Mouse (Mus musculus): ENCODE measurements around the gene Lias. TPM values are rescaled to one million over a fixed set of nuclear protein-coding genes. Genes with fewer than 3 reads are reported as not detected.

Lias gene
- polyA plus RNA-seq, 1 experiment from 2014 or later, result 51.7 TPM

GRCm38 (mm10) chr5:65387008-65387867, 4.1 kb upstream of the Lias start:
- 65% methylated on average over 6 of the region's 6 CpGs for WGBS (ENCODE audit: insufficient replicate concordance)
- Histone ChIP-seq H3K27ac (peak overlapping the region; percentile 51; the same call in 1 of the 2 replicates), H3K4me3 (no peak overlapping the region), H3K36me3 (peaks cover 39% of the 10 kb centered on the region), H3K4me2 (no peak overlapping the region), H3K9me3 (replicated peaks) (no peaks in the 10 kb centered on the region), H3K27me3 (replicated peaks) (no peaks in the 10 kb centered on the region), H3K9ac (peak overlapping the region; percentile 24; the same call in 1 of the 2 replicates), H3K4me1 (peaks cover 32% of the 10 kb centered on the region)
- ATAC-seq, result no peak

GRCm38 (mm10) chr5:65391753-65392152, 456 bp downstream of the Lias start:
- 3% methylated on average over 12 of the region's 12 CpGs for WGBS (ENCODE audit: insufficient replicate concordance)
- no peaks in the 10 kb centered on the region for H3K9me3 ChIP-seq (replicated peaks)
- H3K27me3 ChIP-seq (replicated peaks), result no peaks in the 10 kb centered on the region
- peak overlapping the region; percentile 85 for H3K4me2 ChIP-seq
- peak overlapping the region; percentile 87 for H3K4me3 ChIP-seq
- peak; percentile 57; the same call in 1 of the 2 replicates for ATAC-seq
- peak overlapping the region; percentile 84 for H3K9ac ChIP-seq
- peak overlapping the region; percentile 87 for H3K27ac ChIP-seq
- peaks cover 41% of the 10 kb centered on the region for H3K4me1 ChIP-seq
- peaks cover 68% of the 10 kb centered on the region for H3K36me3 ChIP-seq

GRCm38 (mm10) chr5:65394425-65394824, 3.1 kb downstream of the Lias start:
- Histone ChIP-seq H3K27me3 (replicated peaks) (no peaks in the 10 kb centered on the region), H3K9me3 (replicated peaks) (no peaks in the 10 kb centered on the region), H3K4me2 (no peak overlapping the region), H3K9ac (no peak overlapping the region), H3K36me3 (peaks cover 68% of the 10 kb centered on the region), H3K4me1 (peaks cover 22% of the 10 kb centered on the region), H3K27ac (no peak overlapping the region), H3K4me3 (no peak overlapping the region)
- 81% methylated on average over 7 of the region's 7 CpGs for WGBS (ENCODE audit: insufficient replicate concordance)
- no peak for ATAC-seq

- Histone ChIP-seq H3K4me1 (no peaks in the 10 kb centered on the region), H3K9ac (no peak overlapping the region), H3K4me3 (no peak overlapping the region), H3K9me3 (replicated peaks) (no peaks in the 10 kb centered on the region), H3K27me3 (replicated peaks) (no peaks in the 10 kb centered on the region), H3K36me3 (peaks cover 94% of the 10 kb centered on the region), H3K27ac (no peak overlapping the region), H3K4me2 (no peak overlapping the region)
- 32% methylated on average over 2 of the region's 2 CpGs for WGBS (ENCODE audit: insufficient replicate concordance)
- peak; percentile 63; the same call in 1 of the 2 replicates for ATAC-seq
Measured at GRCm38 (mm10) chr5:65401251-65401994, 10.1 kb downstream of the Lias start.

GRCm38 (mm10) chr5:65407989-65408388, 16.7 kb downstream of the Lias start:
- Histone ChIP-seq H3K9me3 (replicated peaks) (no peaks in the 10 kb centered on the region), H3K4me2 (no peak overlapping the region), H3K4me3 (no peak overlapping the region), H3K36me3 (peaks cover 81% of the 10 kb centered on the region), H3K4me1 (no peaks in the 10 kb centered on the region), H3K9ac (no peak overlapping the region), H3K27me3 (replicated peaks) (no peaks in the 10 kb centered on the region), H3K27ac (no peak overlapping the region)
- WGBS (ENCODE audit: insufficient replicate concordance), result 82% methylated on average over 12 of the region's 12 CpGs
- no peak for ATAC-seq

GRCm38 (mm10) chr5:65415653-65416458, 24.6 kb downstream of the Lias start:
- Histone ChIP-seq H3K9ac (peak overlapping the region; percentile 62), H3K36me3 (peaks cover 21% of the 10 kb centered on the region), H3K27ac (peak overlapping the region; percentile 91), H3K4me3 (peak overlapping the region; percentile 31), H3K9me3 (replicated peaks) (no peaks in the 10 kb centered on the region), H3K27me3 (replicated peaks) (no peaks in the 10 kb centered on the region), H3K4me1 (peaks cover 43% of the 10 kb centered on the region), H3K4me2 (peak overlapping the region; percentile 70)
- 24% methylated on average over 26 of the region's 26 CpGs for WGBS (ENCODE audit: insufficient replicate concordance)
- peak; percentile 96 for ATAC-seq

DNA sequence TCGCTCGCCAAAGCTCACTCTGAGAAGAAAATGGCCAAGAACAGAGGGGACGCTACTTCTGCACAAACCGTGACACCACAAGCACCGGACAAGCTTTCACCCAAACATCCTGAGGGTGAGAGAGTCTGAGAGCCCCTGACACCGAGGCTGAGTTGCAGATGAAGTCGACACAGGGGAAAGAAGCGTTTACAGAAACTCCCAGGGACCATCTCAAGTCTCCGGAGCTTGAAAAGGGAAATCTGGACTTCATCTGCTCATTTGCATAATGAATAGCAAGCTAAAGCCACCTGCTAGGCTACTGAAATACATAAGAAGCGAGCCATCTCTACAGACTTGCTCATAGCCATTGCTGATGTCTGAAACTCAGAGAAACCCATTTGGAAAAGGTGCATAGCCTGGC, 27.8 kb downstream of the Lias start:
- Histone ChIP-seq H3K4me2 (no peak overlapping the region), H3K9ac (no peak overlapping the region), H3K9me3 (replicated peaks) (no peaks in the 10 kb centered on the region), H3K36me3 (peaks cover 28% of the 10 kb centered on the region; the same call in 1 of the 2 replicates), H3K4me1 (peaks cover 51% of the 10 kb centered on the region), H3K4me3 (no peak overlapping the region), H3K27me3 (replicated peaks) (no peaks in the 10 kb centered on the region), H3K27ac (no peak overlapping the region)
- ATAC-seq, result no peak
- WGBS (ENCODE audit: insufficient replicate concordance), result 79% methylated on average over 10 of the region's 10 CpGs

GRCm38 (mm10) chr5:65420822-65421221, 29.5 kb downstream of the Lias start:
- no peak overlapping the region for H3K27ac ChIP-seq
- H3K4me3 ChIP-seq, result no peak overlapping the region
- 0 out of 2 replicates have a peak, but pooled peaks have one; percentile 55 for ATAC-seq
- H3K36me3 ChIP-seq, result peaks cover 28% of the 10 kb centered on the region; the same call in 1 of the 2 replicates
- WGBS (ENCODE audit: insufficient replicate concordance), result 36% methylated on average over 6 of the region's 6 CpGs
- H3K4me2 ChIP-seq, result no peak overlapping the region
- H3K9ac ChIP-seq, result no peak overlapping the region
- H3K27me3 ChIP-seq (replicated peaks), result no peaks in the 10 kb centered on the region
- H3K9me3 ChIP-seq (replicated peaks), result no peaks in the 10 kb centered on the region
- peaks cover 35% of the 10 kb centered on the region for H3K4me1 ChIP-seq

DNA sequence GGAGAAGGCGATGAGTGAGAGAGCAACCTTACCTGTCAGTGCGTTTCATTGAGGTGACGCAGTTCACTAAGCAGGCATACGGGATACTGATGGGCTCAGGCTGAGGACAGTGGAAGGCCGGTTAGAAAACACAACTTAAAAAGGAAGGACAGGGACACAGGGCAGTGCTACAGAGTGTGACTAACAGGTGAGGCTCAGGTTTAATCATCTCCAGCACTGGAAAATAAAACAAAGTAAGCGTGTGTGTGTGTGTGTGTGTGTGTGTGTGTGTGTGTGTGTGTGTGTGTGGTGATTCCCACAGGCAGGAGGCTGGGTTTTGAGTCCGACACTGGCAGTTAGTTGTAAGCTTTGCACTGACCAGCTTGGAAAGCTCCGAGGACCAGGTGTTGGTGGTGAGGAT, 31.5 kb downstream of the Lias start:
- WGBS (ENCODE audit: insufficient replicate concordance), result 84% methylated on average over 8 of the region's 8 CpGs
- no peak overlapping the region for H3K27ac ChIP-seq
- H3K4me3 ChIP-seq, result no peak overlapping the region
- H3K9me3 ChIP-seq (replicated peaks), result no peaks in the 10 kb centered on the region
- H3K36me3 ChIP-seq, result peaks cover 25% of the 10 kb centered on the region
- H3K27me3 ChIP-seq (replicated peaks), result no peaks in the 10 kb centered on the region
- no peak for ATAC-seq
- no peak overlapping the region for H3K9ac ChIP-seq
- no peak overlapping the region for H3K4me2 ChIP-seq
- H3K4me1 ChIP-seq, result peaks cover 23% of the 10 kb centered on the region

- ATAC-seq, result no peak
- 52% methylated on average over 6 of the region's 6 CpGs for WGBS (ENCODE audit: insufficient replicate concordance)
- H3K27ac ChIP-seq, result no peak overlapping the region
Measured at GRCm38 (mm10) chr5:65424215-65424614, 32.9 kb downstream of the Lias start.

DNA sequence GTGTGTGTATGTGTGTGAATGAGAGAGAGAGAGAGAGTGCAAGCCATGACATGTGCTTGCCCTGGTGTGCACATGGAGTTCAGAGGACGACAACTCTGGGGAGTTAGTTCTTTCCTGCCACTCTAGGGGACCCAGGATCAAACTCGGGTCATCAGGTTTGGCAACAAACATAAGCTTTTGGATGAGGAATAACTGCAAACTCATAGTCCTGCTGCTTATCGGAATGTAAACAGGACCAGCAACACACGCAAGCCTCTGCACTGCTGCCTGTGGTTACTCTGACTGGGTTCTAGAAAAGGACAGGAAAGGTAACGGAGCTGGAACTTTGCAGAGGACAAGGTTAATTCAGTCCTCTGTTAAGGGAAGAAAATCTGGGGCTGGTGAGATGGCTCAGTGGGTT, 34.0 kb downstream of the Lias start:
- no peak overlapping the region for H3K4me3 ChIP-seq
- WGBS (ENCODE audit: insufficient replicate concordance), result 74% methylated on average over 5 of the region's 5 CpGs
- H3K27me3 ChIP-seq (replicated peaks), result no peaks in the 10 kb centered on the region
- H3K9ac ChIP-seq, result no peak overlapping the region
- H3K9me3 ChIP-seq (replicated peaks), result no peaks in the 10 kb centered on the region
- no peak for ATAC-seq
- H3K27ac ChIP-seq, result no peak overlapping the region
- no peak overlapping the region for H3K4me2 ChIP-seq
- H3K36me3 ChIP-seq, result peaks cover 21% of the 10 kb centered on the region
- H3K4me1 ChIP-seq, result peaks cover 13% of the 10 kb centered on the region

More at GRCm38 (mm10) chr5:65424215-65424614, 32.9 kb downstream of the Lias start:
- H3K4me1 ChIP-seq, result peaks cover 19% of the 10 kb centered on the region
- H3K4me3 ChIP-seq, result no peak overlapping the region
- peaks cover 21% of the 10 kb centered on the region for H3K36me3 ChIP-seq
- H3K9ac ChIP-seq, result no peak overlapping the region
- H3K9me3 ChIP-seq (replicated peaks), result no peaks in the 10 kb centered on the region
- no peaks in the 10 kb centered on the region for H3K27me3 ChIP-seq (replicated peaks)
- no peak overlapping the region for H3K4me2 ChIP-seq
